Mouse (Mus musculus) C3H10T1/2 (cell line): ENCODE data around the gene Gm10643. TPM values are rescaled to one million over a fixed set of nuclear protein-coding genes. Genes with fewer than 3 reads are reported as not detected.

ENCODE experiments used
- polyA plus RNA-seq, 2 experiments: library from polyadenylated mRNA; unstranded; fragments of >200 nt; fragmentation: generic; extraction: Trizol; gene quantifications; one replicate each; pipeline ENCODE4 v1.2.1; 2012; ENCODE audit warnings: missing spikeins in 2 of 2

Gm10643 gene
- polyA plus RNA-seq = 1 to 10 TPM in 1 of 2 experiments, under 1 TPM in 1; 0.18 to 1.1 TPM

DNA sequence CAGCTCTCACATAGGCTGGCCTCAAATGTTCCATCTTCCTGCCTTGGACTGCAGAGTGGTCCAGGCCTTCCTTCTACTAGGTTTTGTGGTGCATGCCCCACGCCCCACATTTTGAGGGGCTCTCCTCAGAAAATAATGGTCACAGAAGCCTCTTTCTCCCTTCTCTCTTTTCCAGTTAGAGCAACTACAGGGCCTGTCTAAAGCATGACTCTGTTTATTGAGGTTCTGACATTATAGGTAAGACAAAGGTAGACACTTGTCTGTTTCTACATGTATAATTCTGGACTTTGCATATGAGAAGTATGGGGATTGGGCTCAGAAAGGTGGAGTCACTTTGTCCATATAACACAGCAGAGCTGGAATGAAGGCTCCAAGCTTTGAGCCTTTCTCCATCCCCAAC is at the start of gene Gm10643:
Gene Gm10643, minus strand, starts transcription at position 101 of the 400 bp plus-strand sequence.

GRCm38 (mm10) chr8:84104697-84105609 is 40.0 kb upstream of the Gm10643 start, which contains the start of gene Dcaf15:
Gene Dcaf15 (minus strand): TSS chr8:84104768.

DNA sequence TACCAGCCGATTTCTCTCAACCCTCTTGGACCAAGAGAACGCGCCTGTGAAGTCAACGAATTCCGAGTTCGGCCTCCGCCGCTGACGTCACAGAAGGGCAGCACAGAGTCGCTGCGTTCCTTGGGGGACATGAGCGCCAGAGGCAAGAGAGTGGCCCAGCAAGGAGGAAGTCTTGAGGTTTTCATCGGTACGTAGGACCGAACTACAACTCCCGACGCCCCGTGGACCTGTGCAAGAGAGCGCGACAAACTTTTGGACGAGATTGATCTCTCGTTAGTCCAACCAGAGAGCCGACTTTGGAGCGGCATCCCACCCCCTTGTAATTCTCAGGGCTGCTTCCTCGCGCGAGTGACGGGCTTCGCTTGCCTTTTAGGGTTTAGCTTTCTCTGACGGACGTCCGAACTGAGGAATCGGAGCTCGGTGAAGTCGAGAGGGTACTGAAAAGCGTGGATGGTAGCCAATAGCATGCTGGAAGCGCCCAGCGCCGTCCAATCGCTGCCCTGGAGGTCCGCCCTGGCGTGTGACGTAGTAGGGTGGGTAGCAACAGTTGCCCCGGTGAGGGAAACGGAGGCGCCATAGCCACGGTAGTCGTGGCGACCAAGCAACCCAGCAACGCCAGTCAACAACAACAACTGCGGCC is 1.5 kb upstream of the Gm10643 start, which contains the start of gene Rfx1:
Gene Rfx1, plus strand, starts transcription at position 544 of the 640 bp plus-strand sequence.

GRCm38 (mm10) chr8:84044900-84045299 is 20.0 kb downstream of the Gm10643 start, which contains the start of gene Rln3:
Gene Rln3 (minus strand): TSS chr8:84045000.

DNA sequence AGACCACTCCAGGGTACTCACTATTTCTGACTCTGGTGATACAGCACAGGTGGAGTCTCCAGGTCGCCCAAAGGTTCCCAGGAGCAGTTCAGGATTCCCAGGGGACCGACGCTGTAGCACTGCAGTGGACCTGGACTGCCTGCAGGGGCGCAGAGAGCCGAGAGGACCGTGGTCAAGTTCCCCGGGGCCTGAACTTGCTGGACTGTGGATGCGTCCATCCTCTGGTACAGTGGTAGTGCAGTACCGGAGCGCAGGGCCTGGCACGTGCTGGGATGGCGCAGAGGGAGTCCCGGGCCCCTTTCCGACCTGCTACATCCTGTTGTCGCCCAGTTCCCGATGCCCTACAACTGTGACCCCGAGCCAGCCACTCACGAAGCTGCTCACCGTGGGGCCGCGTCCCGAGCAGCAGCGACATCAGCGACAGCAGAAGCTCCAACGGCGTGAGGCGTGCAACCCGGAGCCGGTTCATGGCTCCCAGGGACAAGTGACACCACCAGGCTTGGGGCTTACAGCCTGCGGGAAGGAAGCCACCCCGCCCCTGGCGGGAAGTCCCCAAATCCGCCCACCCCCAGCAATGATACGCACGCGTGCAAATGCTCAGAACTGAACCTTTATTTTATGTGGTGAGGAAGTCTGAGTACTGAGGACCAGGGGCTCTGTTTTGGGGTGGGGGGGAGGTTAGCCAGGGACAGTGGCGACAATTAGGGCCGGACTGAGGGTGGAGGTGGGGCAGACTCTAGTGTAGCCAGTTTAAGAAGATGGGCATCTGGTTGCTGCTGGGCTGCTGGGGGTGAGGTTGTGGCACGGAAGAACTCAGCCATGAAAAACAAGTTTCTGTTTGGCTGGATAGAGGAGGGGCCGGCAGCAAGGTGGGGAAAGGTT is 22.6 kb downstream of the Gm10643 start, which contains the start of gene Il27ra:
Gene Il27ra, minus strand, starts transcription at position 524 of the 882 bp plus-strand sequence.

GRCm38 (mm10) chr8:84021096-84021495 is 43.8 kb downstream of the Gm10643 start, which contains the start of gene Palm3:
Gene Palm3 (plus strand): TSS chr8:84021471.

Other genes with a start within 250 kb of the Gm10643 start
- 10 to 100 TPM in 1 of 2 experiments, 1 to 10 TPM in 1; 2.6 to 18.1 TPM for gene Adgrl1, start 165.0 kb downstream of the Gm10643 start, polyA plus RNA-seq
- gene Gm10644, start 109.9 kb downstream of the Gm10643 start, polyA plus RNA-seq = under 1 TPM; 0.02 to 0.17 TPM
- 10 to 100 TPM; 26.5 to 32.4 TPM for gene Asf1b, start 109.6 kb downstream of the Gm10643 start, polyA plus RNA-seq
- gene Prkaca, start 92.1 kb downstream of the Gm10643 start, polyA plus RNA-seq = 10 to 100 TPM; 46.8 to 89.9 TPM
- 10 to 100 TPM; 23.7 to 43.3 TPM for gene Samd1, start 67.5 kb downstream of the Gm10643 start, polyA plus RNA-seq
- gene 1700067K01Rik, start 63.6 kb downstream of the Gm10643 start, polyA plus RNA-seq = under 1 TPM; 0.08 to 0.60 TPM
- gene 2210011C24Rik, start 53.0 kb downstream of the Gm10643 start, polyA plus RNA-seq = 1 to 10 TPM in 1 of 2 experiments, under 1 TPM in 1; 0.66 to 3.2 TPM
- gene Palm3, start 43.7 kb downstream of the Gm10643 start, polyA plus RNA-seq = under 1 TPM; 0.08 to 0.14 TPM
- gene Il27ra, start 22.5 kb downstream of the Gm10643 start, polyA plus RNA-seq = under 1 TPM in 1 of 2 experiments, not detected in 1; 0.01 TPM
- gene Rln3, start 20.1 kb downstream of the Gm10643 start, polyA plus RNA-seq = not detected
- 10 to 100 TPM in 1 of 2 experiments, 1 to 10 TPM in 1; 5.9 to 13.7 TPM for gene Rfx1, start 1.7 kb upstream of the Gm10643 start, polyA plus RNA-seq
- gene Dcaf15, start 39.6 kb upstream of the Gm10643 start, polyA plus RNA-seq = 10 to 100 TPM; 25.8 to 33.2 TPM
- gene Podnl1, start 60.9 kb upstream of the Gm10643 start, polyA plus RNA-seq = 10 to 100 TPM in 1 of 2 experiments, 1 to 10 TPM in 1; 5.4 to 12.8 TPM
- gene Cc2d1a, start 82.8 kb upstream of the Gm10643 start, polyA plus RNA-seq = 10 to 100 TPM; 37.0 to 44.8 TPM
- gene 4930432K21Rik, start 82.9 kb upstream of the Gm10643 start, polyA plus RNA-seq = 1 to 10 TPM in 1 of 2 experiments, under 1 TPM in 1; 0.60 to 1.3 TPM
- 1 to 10 TPM; 1.2 to 2.4 TPM for gene Nanos3, start 120.1 kb upstream of the Gm10643 start, polyA plus RNA-seq
- gene Zswim4, start 171.9 kb upstream of the Gm10643 start, polyA plus RNA-seq = 1 to 10 TPM; 3.2 to 8.1 TPM
- gene D8Ertd738e, start 184.6 kb upstream of the Gm10643 start, polyA plus RNA-seq = 100 to 1,000 TPM; 269 to 302 TPM
- gene Mri1, start 192.2 kb upstream of the Gm10643 start, polyA plus RNA-seq = 10 to 100 TPM; 12.3 to 34.7 TPM
- gene Ccdc130, start 205.2 kb upstream of the Gm10643 start, polyA plus RNA-seq = 10 to 100 TPM in 1 of 2 experiments, 1 to 10 TPM in 1; 4.9 to 18.8 TPM